Mouse (Mus musculus) liver (tissue): ENCODE measurements at regions not wholly inside any gene's neighbourhood (a gene's known extent, or its start where the extent isn't known, plus 50 kb on each side); places are given as distances from the start of the nearest gene placed in this dataset.
A peak's percentile ranks its signal among the peaks of the same experiment; 100 is the strongest.

Source experiments
- DNase-seq: peaks from one replicate; pipeline ENCODE4 v3.0.0-alpha.2; 2020; ENCODE audit warnings: mixed read lengths

DNA sequence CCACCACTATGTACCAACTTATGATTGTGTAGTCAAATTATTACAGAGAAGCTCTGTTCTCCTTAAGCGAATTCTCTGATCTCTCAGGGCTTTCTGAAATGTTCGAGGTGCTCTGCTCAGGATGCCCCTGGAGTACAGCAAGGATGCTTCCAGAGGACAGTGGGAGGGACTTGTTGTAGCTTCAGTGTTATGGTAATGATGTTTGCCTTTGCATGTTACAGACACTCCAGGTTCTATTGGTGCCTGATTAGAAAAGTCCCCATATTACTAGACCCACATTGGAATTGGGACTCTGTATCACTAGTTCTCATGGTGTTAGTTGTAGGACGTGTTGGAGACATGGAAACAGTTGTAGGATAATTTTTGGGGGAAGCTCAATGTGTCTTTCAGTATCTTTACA, 96.0 kb downstream of the Epdr1 start:
- no peak for DNase-seq

DNA sequence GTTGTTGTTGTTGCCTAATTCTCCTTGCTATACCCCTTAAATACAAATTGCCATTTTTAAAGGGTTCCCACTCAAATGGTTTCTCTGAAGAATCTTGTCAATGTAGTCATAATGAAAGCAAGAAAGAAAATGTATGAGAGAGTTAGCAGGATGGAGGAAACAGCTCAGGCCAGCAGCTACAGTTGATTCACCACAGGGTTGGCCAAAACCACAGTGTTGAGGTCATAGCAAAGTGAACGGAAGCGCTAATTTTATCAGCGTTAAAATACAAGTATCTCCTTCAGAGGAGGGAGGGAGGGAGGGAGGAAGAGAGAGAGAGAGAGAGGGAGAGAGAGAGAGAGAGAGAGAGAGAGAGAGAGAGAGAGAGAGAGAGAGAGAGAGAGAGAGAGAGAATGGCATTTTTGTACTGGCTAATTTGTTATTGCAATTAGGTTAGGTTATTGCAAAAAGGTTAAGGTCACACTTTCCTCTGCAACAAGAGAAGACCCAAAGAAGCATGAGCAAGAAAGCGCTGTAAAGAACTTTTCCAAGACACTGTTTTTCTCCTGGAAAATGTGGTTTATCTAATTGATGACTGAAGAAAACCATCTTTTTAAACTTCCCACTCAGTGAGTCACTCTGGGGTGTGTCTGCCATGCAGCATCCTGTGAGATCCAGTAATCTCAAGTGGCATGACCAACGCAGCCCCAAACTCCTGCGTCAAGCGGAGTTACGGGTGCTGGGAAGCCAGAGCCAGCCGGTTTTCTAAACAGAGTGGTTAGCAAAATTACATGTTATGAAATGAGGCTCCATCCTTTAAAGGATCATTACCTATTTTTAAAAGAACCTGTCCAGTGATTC, 101.6 kb downstream of the Epdr1 start:
- DNase-seq, result peak; percentile 11

DNA sequence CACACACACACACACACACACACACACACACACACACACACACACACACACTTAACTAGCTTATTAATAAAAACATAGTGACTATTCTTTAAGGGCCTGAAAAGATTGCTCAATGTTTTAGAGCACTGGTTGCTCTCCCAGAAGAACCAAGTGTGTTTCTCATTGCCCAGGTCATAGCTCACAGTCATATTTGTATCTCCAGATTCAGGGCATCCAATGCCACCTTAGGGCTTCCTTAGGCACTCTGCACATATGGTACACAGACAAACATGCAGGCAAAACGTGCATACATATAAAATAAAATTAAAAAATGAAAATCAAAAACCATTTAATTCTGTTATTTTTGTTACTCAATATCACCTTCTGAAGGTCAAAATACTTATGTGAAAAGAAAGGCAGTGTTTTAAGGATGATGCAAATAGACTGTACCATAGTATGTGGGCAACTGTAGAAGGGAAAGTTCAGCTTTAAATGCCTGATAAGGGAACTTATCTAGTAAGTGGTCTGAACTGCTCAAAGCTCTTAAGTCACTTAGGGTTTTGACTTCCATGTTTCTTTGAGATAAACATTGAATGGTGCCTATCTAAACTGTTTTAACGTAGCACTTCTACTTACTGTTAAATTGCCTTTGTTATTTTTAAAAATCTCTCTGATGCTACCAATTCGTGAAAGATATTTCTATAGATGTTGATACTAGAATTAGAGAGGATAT, 104.7 kb downstream of the Epdr1 start:
- no peak for DNase-seq

DNA sequence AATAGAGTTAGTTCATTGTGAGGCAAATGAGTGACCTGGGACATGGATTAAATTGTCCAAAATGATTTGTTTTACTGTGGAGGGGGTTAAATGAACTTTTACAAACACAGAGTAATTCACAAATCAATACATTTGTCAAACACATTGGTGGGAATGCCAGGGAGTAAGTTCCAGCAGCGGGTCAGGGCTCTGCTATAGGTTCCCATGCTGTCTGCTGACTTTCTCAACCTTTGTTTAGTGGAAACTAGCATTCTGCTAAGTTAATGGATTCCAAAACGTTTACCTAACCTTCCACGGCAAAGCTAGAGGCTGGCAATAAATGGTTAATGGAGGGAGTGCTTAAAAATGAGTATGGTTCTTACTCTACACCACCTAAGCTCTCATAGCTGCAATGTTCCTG, 110.9 kb upstream of the Stard3nl start:
- DNase-seq, result no peak

DNA sequence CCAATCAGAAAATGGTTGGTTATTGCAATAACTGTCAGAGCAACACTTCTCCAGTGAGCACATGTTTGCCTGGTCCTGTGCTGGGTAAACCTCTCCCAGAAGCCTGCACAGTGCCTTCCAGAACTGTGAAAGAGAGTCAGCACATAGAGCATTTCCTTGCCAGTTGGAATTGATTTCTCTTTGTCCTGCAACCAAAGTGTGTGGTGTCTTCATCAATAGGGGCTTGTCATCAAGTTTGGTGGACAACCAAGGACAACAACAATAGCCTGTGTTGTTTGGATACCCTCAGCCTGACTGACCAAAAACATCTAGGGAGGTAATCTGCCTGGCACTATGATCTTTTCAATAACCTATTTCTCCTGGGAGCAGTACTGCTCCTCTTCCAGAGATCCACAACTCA, 108.6 kb upstream of the Stard3nl start:
- DNase-seq, result no peak

DNA sequence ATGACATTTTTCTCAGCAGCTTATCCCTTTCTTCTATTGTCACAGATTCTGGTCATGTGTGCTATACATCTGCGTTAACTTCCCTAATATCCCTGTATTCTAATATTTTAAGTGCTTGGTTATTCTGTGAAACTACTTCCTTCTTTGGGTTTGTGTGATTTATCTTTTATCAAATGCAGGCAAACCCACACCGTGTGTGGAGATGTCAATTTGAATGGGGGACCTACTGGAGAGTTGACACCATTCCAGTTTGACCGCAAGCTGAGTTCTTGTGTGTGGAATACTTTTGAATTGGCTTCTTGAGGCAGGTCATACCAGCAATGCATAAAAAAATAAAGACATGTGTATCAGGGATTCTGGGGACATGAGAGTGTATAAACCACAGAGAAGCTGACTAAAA, 86.6 kb upstream of the Stard3nl start:
- DNase-seq, result no peak

DNA sequence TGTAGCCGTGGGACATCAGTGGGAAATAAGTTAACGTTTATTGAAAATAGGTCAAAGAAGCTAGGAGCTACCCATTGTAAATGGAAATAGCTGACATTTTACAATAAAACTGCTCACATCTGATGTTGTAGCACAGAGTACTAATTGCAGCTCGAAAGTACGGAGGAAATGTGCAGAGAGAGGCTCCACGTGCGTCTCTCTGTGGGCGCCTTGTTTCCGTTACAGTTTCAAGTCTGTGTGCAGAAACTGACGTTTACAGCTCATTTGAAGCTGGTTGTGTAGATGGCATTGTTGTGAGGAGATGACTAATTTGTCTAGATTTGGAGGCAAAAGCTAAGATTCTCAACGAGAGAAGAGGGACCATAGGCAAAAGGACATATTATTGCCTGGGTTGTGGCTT, 78.4 kb upstream of the Stard3nl start:
- no peak for DNase-seq

DNA sequence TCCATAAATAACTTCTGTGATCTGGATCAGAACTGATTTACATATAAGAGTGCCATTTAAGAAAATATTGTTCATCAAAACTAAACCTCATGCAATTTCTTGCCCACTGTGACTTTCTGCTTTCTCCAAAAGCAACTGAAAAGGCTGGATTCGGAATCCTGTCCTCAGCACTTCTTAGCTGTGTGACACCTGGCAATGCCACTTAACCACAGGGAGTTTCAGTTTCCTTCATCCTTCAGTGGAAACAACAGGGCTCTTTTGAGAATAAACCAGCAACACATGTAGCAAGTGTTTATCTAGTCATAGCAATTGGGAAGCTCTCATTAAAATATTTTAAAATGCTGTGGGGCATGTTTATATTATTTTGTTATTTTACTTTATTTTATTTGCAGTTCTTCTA, 75.1 kb upstream of the Stard3nl start:
- no peak for DNase-seq

DNA sequence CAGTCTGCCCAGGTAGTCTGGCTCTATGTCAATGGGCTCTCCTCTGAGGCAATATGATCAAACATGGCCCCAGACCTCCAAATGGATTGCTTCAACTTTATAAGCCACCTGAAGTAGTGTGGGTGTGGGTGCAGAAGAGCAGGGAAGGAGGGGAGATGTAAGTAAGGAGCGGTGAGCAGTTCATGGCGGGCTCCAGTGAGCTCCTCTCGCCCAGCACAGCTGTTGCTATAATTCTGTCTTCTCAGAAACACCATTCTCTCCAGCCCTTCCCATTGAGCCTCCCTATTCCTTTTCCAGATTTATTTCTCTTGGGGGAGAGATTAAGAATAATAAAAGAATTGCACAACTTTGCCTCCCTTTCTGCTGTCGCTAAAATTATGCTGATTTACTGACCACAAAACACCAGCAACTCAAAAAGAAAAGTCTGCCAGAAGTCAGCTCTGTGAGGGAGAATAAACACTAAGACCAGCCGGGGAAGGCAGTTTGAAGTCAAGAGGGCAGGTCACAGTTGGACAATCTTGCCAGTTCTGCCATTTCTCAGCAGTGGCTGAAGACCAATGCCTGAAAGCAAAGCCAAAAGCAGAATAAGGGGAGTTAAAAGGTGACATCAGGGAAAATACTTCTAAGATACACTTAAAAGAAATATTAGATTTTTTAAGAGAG, 71.3 kb upstream of the Stard3nl start:
- no peak for DNase-seq

DNA sequence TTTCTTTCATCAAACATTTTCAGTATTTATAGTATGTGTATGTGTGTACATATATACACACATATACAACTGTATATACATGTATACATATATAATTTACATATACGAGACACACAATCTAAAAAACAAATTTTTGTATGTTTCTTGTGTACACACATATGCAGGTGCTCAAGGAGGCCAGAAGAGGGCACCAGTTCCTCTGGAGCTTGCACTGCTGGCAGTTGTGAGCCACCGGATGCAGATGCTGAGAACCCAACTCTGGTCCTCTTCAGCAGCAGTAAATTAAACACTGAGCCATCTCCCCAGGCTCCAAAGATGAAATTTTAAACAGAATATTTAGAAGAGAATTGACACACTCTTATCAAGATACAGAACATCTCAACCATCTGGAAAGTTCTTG, 67.4 kb upstream of the Stard3nl start:
- DNase-seq, result no peak

DNA sequence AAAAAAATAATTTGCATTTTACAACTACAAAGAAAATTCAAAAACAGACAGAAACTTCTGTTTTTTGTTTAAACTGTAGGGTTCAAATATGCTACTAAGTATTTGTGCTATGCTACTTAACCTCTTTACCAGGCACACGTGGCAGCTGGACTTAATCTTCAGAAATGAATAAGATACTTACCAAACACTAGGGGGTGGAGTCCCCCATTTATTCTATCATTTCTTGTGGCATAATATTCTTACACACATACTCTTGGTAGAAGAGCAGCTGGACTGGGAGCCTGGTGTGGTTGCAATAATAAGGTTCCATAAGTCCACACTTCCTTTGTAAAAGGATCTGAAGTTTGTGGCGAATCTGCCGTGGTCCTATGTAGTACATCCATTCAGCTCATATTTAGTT, 53.8 kb upstream of the Stard3nl start:
- DNase-seq, result no peak
